ENCODE assay signal across 8 mouse cellular contexts in genomic region chr2:103930306-103931019, GRCm38 (mm10).
DNase-seq lines count a peak whose midpoint lies in the region.

No protein-coding gene starts in this region.

- peak; percentile 39 for DNase-seq in embryo, embryonic 11 days
- DNase-seq in embryo, embryonic 9.5 days (ENCODE audit: extremely low spot score) = no peak
- peak; percentile 8 for DNase-seq in urinary bladder, postnatal 14 days (ENCODE audit: low spot score)
- DNase-seq in urinary bladder, postnatal 4 days (ENCODE audit: low spot score in 2 of 2) = no peak
- peak; percentile 41 for DNase-seq in kidney, postnatal 14 days
- no peak for DNase-seq in spleen, postnatal 36 days (ENCODE audit: low spot score in 2 of 2)
- DNase-seq in MN1 (ENCODE audit: low spot score) = no peak
- no peak for DNase-seq in frontal cortex, postnatal 14 days (ENCODE audit: low spot score in 2 of 2)

Comparison
In these comparisons a context has a peak if more than half of its experiments do, and no peak if none do; other contexts are left out.
1. DNase-seq: peak in embryo, embryonic 11 days (single experiment), urinary bladder, postnatal 14 days (single experiment) and kidney, postnatal 14 days (single experiment); none in embryo, embryonic 9.5 days (single experiment), urinary bladder, postnatal 4 days (0 of 2), spleen, postnatal 36 days (0 of 2), MN1 (single experiment) and frontal cortex, postnatal 14 days (0 of 2).